Mouse (Mus musculus) brown adipose tissue, adult 24 weeks (tissue): Measurements from ENCODE around the gene Gm42421. TPM values are rescaled to one million over a fixed set of nuclear protein-coding genes. Genes with fewer than 3 reads are reported as not detected.

Experiments used
- H3K27ac ChIP-seq: fragments of 200-500 bp; replicated peaks from 2 replicates; pipeline ENCODE4 v1.5.1; 2012; ENCODE audit warnings: low read depth, mild to moderate bottlenecking, low read length
- H3K4me1 ChIP-seq: fragments of 200-500 bp; 2 replicates; pipeline ENCODE4 v1.6.1; 2012; ENCODE audit warnings: low read length, mixed read lengths; ENCODE audit not compliant: control insufficient read depth, insufficient read depth, insufficient read length
- H3K4me3 ChIP-seq: fragments of 200-500 bp; 2 replicates; pipeline ENCODE4 v1.5.1; 2012; ENCODE audit warnings: low read depth, mild to moderate bottlenecking, low read length, moderate library complexity; ENCODE audit not compliant: insufficient read depth
- polyA plus RNA-seq: library from polyadenylated mRNA; stranded (reverse); fragments of >200 nt; gene quantifications from 2 replicates; pipeline ENCODE4 v1.2.4, GENCODE M21; 2012; ENCODE audit not compliant: missing spikeins, insufficient read depth, insufficient read length

Gene Gm42421
- not detected in 2 replicates for polyA plus RNA-seq

GRCm38 (mm10) chr5:143927875-143928274, at the start of gene Gm42421:
Gene Gm42421, plus strand, starts transcription at chr5:143928175.
- H3K4me1 ChIP-seq = no peaks in the 10 kb centered on the region
- H3K27ac ChIP-seq = no peak within 1 kb of the TSS

GRCm38 (mm10) chr5:143885274-143885673, 42.7 kb upstream of the Gm42421 start:
- Histone ChIP-seq H3K27ac (no peak overlapping the region), H3K4me1 (no peaks in the 10 kb centered on the region), H3K4me3 (no peak overlapping the region)

More at GRCm38 (mm10) chr5:143927875-143928274, at the start of gene Gm42421:
- H3K4me3 ChIP-seq = no peak within 1 kb of the TSS

DNA sequence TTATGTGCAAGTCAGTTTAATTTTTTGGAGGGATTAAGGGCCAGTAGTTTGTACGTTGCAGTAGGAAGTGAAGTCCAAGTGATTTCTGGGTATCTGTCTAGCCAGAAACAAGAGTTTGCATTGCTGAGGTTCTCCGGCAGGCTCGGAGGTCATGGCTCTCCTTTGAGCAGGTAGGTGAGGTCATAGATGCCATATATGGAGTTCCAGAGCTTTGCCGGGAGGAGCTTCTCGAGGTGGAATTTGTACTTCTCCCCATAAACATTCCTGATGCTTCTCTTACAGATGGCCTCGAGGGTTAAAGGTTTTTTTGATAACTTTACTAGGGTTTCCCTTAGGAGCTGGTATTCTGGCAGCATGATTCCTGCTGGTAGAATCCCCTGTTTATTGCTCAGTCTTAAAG, 37.2 kb upstream of the Gm42421 start:
- H3K27ac ChIP-seq = no peak overlapping the region
- H3K4me1 ChIP-seq = no peaks in the 10 kb centered on the region
- H3K4me3 ChIP-seq = no peak overlapping the region

DNA sequence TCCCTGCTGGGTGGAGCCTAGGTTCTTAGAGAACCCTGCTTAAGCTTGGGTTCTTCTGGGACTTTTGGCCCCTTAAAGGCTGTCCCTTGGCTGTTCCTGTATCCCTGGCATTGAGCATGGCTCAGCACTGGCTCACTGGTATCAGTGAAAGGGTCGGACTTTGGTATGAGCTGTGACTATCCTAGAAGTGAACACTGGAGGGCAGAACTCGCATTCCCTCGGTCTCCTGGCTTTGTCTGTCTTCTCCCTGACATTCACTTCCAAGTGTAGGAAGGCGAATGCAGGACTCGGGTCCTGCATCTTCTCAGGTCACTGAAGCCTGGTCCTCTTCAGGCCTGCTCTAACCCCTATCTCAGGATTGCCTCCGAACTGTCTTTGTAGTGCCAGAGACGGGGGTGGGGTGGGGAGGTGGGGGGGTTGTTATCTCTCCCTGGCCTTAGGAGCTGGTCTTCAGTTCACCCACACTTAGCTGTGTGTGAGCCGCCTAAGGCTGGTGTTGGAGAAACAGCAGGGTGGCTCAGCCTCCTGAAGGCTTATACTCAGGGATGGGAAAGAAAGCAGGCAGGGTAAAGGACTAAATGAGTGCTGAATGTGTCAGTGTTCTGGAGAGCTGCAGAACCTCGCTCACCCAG, 35.6 kb upstream of the Gm42421 start:
- Histone ChIP-seq H3K27ac (no peak overlapping the region), H3K4me1 (no peaks in the 10 kb centered on the region), H3K4me3 (no peak overlapping the region)

DNA sequence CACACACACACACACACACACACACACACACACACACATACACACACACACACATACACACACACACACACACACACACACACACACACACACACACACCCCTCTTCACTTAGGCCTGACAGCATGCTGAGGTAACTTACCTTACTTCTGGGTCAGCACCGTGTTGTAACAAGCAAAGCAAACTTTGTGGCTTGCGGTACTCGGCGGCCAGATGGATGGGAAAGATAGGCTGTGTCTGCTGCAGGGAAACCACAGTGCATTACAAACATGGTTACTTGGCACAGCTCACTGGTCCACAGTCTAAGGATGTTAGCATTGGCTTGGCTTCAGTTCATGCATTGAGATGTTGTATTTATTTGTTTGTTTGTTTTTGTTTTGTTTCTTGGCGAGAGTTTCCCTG, 34.6 kb upstream of the Gm42421 start:
- H3K4me1 ChIP-seq = no peaks in the 10 kb centered on the region
- no peak overlapping the region for H3K27ac ChIP-seq
- H3K4me3 ChIP-seq = no peak overlapping the region

DNA sequence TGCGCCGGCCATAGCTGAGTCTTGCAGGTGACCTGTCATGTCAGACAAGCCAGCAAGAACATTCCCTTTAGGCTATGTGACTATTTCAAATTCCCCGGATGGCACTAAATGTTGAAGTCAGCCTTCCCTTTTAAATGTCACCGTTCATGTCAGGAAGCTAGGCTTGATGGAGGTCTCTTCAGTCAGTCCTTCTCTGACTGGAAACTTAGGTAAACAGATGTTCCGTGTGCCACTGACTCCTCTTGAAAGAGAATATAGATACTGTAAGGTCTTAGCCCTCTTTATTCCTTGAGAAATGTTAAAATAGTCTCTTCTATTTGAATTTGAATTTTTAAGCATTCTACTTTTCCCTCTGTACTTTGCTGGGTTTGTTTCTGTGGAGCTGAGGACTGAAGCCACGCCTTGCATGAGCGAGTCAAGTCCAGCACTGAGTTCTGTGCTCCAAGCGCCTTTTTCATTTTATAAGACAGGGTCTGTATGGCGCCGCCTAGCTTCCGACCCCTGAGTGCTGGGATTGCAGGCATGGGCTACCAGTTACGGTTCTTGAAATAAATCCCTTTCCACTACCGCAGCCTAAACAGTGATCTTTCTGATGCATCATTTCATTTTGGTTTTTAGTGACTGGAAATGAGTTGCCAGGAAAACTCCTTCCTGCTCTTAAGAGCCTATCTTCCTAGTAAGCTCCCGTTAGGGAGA, 30.2 kb upstream of the Gm42421 start, which contains the start of gene Ankrd61:
Ankrd61 (minus strand) TSS at position 51 of the 696 bp plus-strand sequence.
- Histone ChIP-seq H3K27ac (no peak within 1 kb of the TSS), H3K4me1 (no peaks in the 10 kb centered on the region), H3K4me3 (no peak within 1 kb of the TSS)

DNA sequence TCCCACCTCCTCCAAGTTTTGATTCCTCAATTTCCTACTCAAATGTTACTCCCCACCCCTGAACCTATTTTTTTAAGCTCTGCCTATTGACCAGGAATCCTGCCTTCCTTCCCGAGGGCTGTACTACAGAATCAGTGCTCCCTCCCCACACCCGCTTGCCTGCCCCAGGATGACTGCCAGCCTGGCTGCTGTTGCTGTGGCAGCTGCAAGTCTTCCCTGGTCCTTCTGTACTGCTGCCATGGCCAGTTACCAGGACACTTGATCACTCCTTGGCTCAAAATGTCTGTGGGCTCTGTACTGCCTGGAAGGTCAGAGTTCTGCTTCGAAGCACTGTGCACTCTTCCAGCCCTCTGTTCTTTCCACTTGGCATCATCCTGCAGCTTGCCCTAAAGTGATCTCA, 25.9 kb upstream of the Gm42421 start:
- no peaks in the 10 kb centered on the region for H3K4me1 ChIP-seq
- no peak overlapping the region for H3K27ac ChIP-seq
- no peak overlapping the region for H3K4me3 ChIP-seq

DNA sequence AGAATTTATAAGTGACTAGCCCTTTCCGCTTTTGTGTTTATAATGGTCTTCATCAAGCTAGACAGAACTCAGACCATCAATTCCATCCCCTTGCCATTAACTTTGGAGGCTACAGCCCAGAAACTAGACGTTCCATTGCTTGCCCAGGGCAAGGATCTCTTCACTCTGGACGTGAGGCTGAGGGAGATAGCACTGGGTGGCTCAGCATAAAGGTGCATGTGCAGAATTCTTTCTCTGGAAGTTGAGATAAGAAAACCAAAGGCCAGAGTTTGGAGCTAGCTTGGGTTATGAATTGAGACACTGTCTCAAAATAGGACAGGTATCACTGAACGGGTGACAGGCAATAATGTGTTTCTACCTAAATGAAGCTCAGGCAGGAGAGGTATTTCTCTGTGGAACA, 24.2 kb upstream of the Gm42421 start:
- Histone ChIP-seq H3K4me3 (no peak overlapping the region), H3K4me1 (no peaks in the 10 kb centered on the region), H3K27ac (no peak overlapping the region)

GRCm38 (mm10) chr5:143906429-143906828, 21.5 kb upstream of the Gm42421 start:
- no peak overlapping the region for H3K27ac ChIP-seq
- H3K4me3 ChIP-seq = no peak overlapping the region
- H3K4me1 ChIP-seq = no peaks in the 10 kb centered on the region

GRCm38 (mm10) chr5:143908926-143909325, 19.0 kb upstream of the Gm42421 start:
- Histone ChIP-seq H3K4me3 (peak overlapping the region; percentile 62), H3K27ac (peak overlapping the region; percentile 11; the same call in 1 of the 2 replicates), H3K4me1 (no peaks in the 10 kb centered on the region)

DNA sequence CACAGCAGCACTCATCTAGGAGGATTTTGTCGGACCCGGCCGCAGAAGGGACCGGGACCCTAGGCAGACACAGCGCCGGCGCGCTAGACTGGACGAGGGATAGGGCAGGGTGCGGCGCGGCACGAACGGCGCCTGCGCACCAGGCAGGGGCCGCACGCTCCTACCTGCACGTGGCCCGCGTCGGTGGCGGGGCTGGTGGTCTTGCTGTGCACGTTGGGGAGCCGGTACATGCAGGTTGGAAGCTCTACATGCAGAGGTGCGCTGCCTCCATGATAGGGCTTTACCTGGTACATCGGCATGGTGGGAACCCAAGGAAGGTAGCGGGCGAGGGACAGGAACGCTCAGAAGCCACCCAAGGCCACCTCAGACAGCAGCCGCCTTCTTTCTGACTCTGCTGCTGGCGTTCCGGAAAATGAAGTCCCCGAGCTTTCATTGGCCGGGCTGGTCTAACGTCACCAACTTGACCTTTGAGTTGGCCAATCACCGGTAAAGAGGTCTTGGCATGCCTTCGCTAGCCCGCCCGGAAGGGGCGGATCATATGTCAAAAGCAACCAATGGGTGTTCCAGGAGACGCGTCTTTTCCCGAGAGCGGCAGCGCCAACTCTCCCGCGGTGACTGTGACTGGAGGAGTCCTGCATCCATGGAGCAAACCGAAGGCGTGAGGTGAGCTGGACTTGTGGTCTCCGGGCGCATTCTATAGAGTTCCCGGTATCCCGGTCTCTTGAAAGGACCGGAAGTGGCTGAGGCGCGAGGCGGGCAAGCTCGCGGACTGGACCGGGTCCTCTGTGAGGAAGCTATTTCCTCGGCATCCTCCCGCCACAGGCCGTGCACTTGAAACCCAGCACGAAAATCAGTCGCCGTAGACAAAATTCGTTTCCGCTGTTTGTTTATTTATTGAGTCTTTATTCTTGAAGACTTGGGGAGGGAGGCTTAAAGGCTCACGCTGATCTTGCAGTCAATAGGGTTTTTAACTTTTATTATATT, 18.3 kb upstream of the Gm42421 start, which contains the start of the genes Aimp2 and Pms2:
Aimp2 (minus strand) TSS at position 431 of the 984 bp plus-strand sequence.
Pms2 (plus strand) TSS at position 548 of the 984 bp plus-strand sequence.
- H3K4me1 ChIP-seq = no peaks in the 10 kb centered on the region
- peak within 1 kb of the TSS; percentile 11; the same call in 1 of the 2 replicates for H3K27ac ChIP-seq
- peak within 1 kb of the TSS; percentile 72 for H3K4me3 ChIP-seq

GRCm38 (mm10) chr5:143916221-143916620, 11.8 kb upstream of the Gm42421 start:
- Histone ChIP-seq H3K4me1 (no peaks in the 10 kb centered on the region), H3K4me3 (no peak overlapping the region), H3K27ac (no peak overlapping the region)

- Histone ChIP-seq H3K4me1 (no peaks in the 10 kb centered on the region), H3K27ac (no peak overlapping the region), H3K4me3 (no peak overlapping the region)
Measured at GRCm38 (mm10) chr5:143917418-143917817, 10.6 kb upstream of the Gm42421 start.

DNA sequence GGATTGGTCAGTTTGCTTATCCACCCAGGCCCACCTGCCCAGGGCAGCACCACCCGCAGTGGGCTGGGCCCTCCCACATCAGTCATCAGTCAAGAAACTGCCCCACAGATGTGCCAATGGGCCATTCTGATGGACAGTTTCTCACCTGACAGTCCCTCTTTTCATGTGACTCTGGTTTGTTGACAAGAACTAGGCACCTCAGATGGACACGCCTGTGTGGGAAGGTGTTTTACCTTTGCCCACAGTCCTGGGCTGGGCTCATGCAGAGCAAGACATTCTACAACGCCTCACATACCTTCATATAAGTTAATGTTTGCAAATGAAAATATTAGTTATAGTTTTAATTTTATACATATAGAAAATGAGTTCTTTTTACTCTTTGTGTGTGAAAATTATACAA, 9.9 kb upstream of the Gm42421 start:
- Histone ChIP-seq H3K4me3 (no peak overlapping the region), H3K4me1 (no peaks in the 10 kb centered on the region), H3K27ac (no peak overlapping the region)
